Mouse (Mus musculus) midbrain, embryonic 14.5 days (tissue): ENCODE data around the gene H2-D1. TPM values are rescaled to one million over a fixed set of nuclear protein-coding genes. Genes with fewer than 3 reads are reported as not detected.

Experiments
- ATAC-seq: fragments of 200-750 bp; cut with Nextera tagmentation; 2 replicates; pipeline ENCODE4 v1.8.0; 2017; ENCODE audit warnings: moderate number of reproducible peaks, moderate library complexity; ENCODE audit not compliant: low FRiP score, low TSS enrichment
- DNase-seq: peaks from one replicate; pipeline ENCODE4 v3.0.0-alpha.2; 2015
- H3K27ac ChIP-seq: fragments of 300-500 bp; sonication (generic); replicated peaks from 2 replicates; pipeline ENCODE4 v1.5.1; 2014; ENCODE audit warnings: mild to moderate bottlenecking, low read depth, low read length, moderate library complexity
- H3K27me3 ChIP-seq: fragments of 300-500 bp; sonication (generic); 2 replicates; pipeline ENCODE4 v1.6.1; 2014; ENCODE audit warnings: low read length, control low read depth, mixed read lengths; ENCODE audit not compliant: control insufficient read depth, insufficient read depth
- H3K36me3 ChIP-seq: fragments of 300-500 bp; sonication (generic); 2 replicates; pipeline ENCODE4 v1.6.1; 2014; ENCODE audit warnings: low read length, control low read depth; ENCODE audit not compliant: control insufficient read depth, insufficient read depth
- H3K4me1 ChIP-seq: fragments of 300-500 bp; sonication (generic); 2 replicates; pipeline ENCODE4 v1.6.1; 2014; ENCODE audit warnings: mild to moderate bottlenecking, antibody characterized with exemption, low read length, control low read depth; ENCODE audit not compliant: control insufficient read depth, insufficient read depth
- H3K4me2 ChIP-seq: fragments of 300-500 bp; sonication (generic); 2 replicates; pipeline ENCODE4 v1.6.1; 2014; ENCODE audit warnings: mild to moderate bottlenecking, low read length, moderate library complexity
- H3K4me3 ChIP-seq: fragments of 300-500 bp; sonication (generic); replicated peaks from 2 replicates; pipeline ENCODE4 v1.5.1; 2014; ENCODE audit warnings: low read depth, low read length
- H3K9ac ChIP-seq: fragments of 300-500 bp; sonication (generic); replicated peaks from 2 replicates; pipeline ENCODE4 v1.6.1; 2014; ENCODE audit warnings: mild to moderate bottlenecking, low read length, moderate library complexity
- H3K9me3 ChIP-seq: fragments of 300-500 bp; sonication (generic); 2 replicates; pipeline ENCODE4 v1.6.1; 2016; ENCODE audit warnings: low read length, control low read depth, mixed read lengths; ENCODE audit not compliant: control insufficient read depth
- WGBS: fragments of 180-500 bp; shearing (Covaris S2); extraction: QIAGEN DNeasy Blood & Tissue Kit; methylation state at CpG from one replicate; pipeline ENCODE4 v1.1.7; 2014; 5-methylcytosine and 5-hydroxymethylcytosine counted together
- polyA plus RNA-seq: library from polyadenylated mRNA; unstranded; fragments of >200 nt; fragmentation: Nextera tagmentation; extraction: Ambion mirVana; gene quantifications from 2 replicates; pipeline ENCODE4 v1.2.1, GENCODE M21; 2014

Gene H2-D1
- polyA plus RNA-seq, 1 experiment from 2014 or later: 68.5 TPM

- ATAC-seq: no peak
- no peak for DNase-seq
- no peaks in the 10 kb centered on the region for H3K4me1 ChIP-seq
- peaks cover 66% of the 10 kb centered on the region for H3K36me3 ChIP-seq
- H3K27ac ChIP-seq: no peak overlapping the region
- no peaks in the 10 kb centered on the region for H3K27me3 ChIP-seq
- H3K9ac ChIP-seq: no peak overlapping the region
- 87% methylated on average over 18 of the region's 18 CpGs for WGBS
- no peaks in the 10 kb centered on the region for H3K9me3 ChIP-seq
- H3K4me2 ChIP-seq: no peak overlapping the region
- H3K4me3 ChIP-seq: no peak overlapping the region
Measured at GRCm38 (mm10) chr17:35252619-35253292, 9.8 kb upstream of the H2-D1 start.

DNA sequence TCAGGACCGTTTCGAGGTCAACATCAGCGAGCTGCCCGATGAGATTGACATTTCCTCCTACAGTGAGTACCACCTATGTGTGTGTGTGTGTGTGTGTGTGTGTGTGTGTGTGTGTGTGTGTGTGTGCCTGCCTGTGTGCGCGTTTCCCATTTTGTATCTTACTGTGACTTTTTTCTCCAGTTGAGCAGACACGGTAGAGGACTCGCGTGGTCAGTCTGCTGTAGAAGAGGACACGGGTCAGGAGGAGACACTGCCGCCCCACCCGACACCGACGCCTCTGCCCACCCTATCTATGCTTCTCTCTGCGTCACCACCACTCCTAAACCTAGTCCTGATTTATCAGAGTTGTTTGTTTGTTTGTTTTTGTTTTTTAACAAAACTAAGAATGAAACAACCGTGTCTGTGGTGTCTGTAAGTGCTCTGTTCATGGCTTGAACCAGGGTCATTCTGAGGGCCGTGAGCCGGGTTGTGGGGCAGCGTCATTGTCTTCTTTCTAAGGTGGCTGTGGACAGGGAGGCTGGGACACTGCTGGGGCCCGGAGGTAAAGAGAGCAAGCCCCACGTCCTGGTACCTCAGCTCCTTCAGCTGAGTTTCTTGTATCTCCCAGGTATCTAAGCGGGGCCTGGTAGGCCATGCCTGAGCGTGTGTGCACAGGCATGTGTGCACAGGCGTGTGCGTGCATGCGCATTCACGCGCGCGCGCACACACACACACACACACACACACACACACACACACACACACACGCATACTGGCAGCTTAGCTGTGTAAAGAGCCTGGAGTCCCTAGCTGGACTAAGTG, 9.0 kb upstream of the H2-D1 start:
- WGBS: 90% methylated on average over 32 of the region's 32 CpGs
- Histone ChIP-seq H3K4me2 (no peak overlapping the region), H3K9me3 (no peaks in the 10 kb centered on the region), H3K27ac (no peak overlapping the region), H3K4me1 (no peaks in the 10 kb centered on the region), H3K9ac (no peak overlapping the region), H3K4me3 (no peak overlapping the region), H3K27me3 (no peaks in the 10 kb centered on the region), H3K36me3 (peaks cover 58% of the 10 kb centered on the region)
- DNase-seq (no peak), ATAC-seq (no peak)

GRCm38 (mm10) chr17:35254241-35255098, 8.1 kb upstream of the H2-D1 start:
- peak; percentile 73 for DNase-seq
- Histone ChIP-seq H3K4me2 (no peak overlapping the region), H3K9me3 (no peaks in the 10 kb centered on the region), H3K4me3 (no peak overlapping the region), H3K4me1 (no peaks in the 10 kb centered on the region), H3K9ac (no peak overlapping the region), H3K36me3 (peaks cover 48% of the 10 kb centered on the region), H3K27ac (no peak overlapping the region), H3K27me3 (no peaks in the 10 kb centered on the region)
- 58% methylated on average over 11 of the region's 11 CpGs for WGBS
- ATAC-seq: peak; percentile 21; the same call in 1 of the 2 replicates

GRCm38 (mm10) chr17:35255301-35255700, 7.2 kb upstream of the H2-D1 start:
- Histone ChIP-seq H3K4me1 (no peaks in the 10 kb centered on the region), H3K36me3 (peaks cover 40% of the 10 kb centered on the region), H3K27ac (no peak overlapping the region), H3K4me3 (no peak overlapping the region), H3K9me3 (no peaks in the 10 kb centered on the region), H3K9ac (no peak overlapping the region), H3K4me2 (no peak overlapping the region), H3K27me3 (no peaks in the 10 kb centered on the region)
- 65% methylated on average over 3 of the region's 3 CpGs for WGBS
- ATAC-seq (no peak), DNase-seq (no peak)

DNA sequence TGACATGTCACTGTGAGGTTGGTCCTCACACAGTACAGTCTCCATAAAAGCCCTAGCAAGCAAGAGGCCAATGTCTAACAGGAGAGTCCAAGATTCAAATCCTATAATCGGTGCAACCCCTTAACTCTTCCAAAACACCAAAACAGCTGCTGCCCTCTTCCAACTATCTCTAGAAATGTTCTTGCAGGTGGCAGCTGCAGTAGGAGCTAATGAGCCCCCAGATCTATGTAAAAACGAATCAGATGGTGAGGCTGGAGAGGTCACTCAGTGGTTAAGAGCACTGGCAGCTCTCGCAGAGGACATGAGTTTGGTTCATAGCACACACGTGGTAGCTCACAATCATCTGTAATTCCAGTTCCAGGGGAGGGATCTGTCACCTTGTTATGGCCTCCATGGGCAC, 6.8 kb upstream of the H2-D1 start:
- Histone ChIP-seq H3K9ac (no peak overlapping the region), H3K27me3 (no peaks in the 10 kb centered on the region), H3K4me1 (no peaks in the 10 kb centered on the region), H3K9me3 (no peaks in the 10 kb centered on the region), H3K36me3 (peaks cover 36% of the 10 kb centered on the region), H3K4me2 (no peak overlapping the region), H3K27ac (no peak overlapping the region), H3K4me3 (no peak overlapping the region)
- DNase-seq (no peak), ATAC-seq (no peak)
- 68% methylated on average over 4 of the region's 4 CpGs for WGBS

GRCm38 (mm10) chr17:35257378-35257777, 5.2 kb upstream of the H2-D1 start:
- no peak overlapping the region for H3K4me3 ChIP-seq
- no peaks in the 10 kb centered on the region for H3K27me3 ChIP-seq
- peaks cover 19% of the 10 kb centered on the region for H3K36me3 ChIP-seq
- ATAC-seq (no peak), DNase-seq (no peak)
- H3K27ac ChIP-seq: no peak overlapping the region
- H3K4me1 ChIP-seq: no peaks in the 10 kb centered on the region
- no peak overlapping the region for H3K9ac ChIP-seq
- no peaks in the 10 kb centered on the region for H3K9me3 ChIP-seq
- H3K4me2 ChIP-seq: no peak overlapping the region
- 82% methylated on average over 1 of the region's 1 CpGs for WGBS

DNA sequence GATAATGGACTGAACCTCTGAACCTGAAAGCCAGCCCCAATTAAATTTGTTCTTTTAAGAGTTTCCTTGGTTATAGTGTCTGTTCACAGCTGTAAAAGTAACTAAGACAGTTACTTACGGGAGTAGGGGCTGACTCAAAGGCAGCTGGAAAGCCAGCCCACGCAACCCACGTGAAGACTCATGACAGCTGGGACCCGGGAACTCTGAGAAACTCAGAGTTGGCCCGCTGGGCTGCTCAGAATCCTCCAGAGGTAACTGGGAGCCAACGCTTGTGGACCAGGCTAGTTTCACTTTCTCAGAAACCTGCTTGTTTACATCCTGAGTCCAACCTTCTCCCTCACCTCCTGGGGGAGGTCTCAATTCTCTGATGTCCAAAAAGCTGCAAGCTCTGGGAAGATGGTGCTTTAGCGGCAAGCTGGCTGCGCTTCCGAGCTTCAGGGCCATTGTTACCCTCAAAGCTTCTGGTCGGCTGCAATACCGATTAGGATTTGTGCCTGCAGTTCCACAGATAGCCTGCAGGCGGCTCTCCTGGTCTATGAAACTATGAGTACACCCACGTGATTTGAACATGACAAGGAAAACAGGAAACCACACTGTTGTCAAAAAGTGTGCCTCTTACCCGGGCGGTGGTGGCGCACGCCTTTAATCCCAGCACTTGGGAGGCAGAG, 4.6 kb upstream of the H2-D1 start:
- Histone ChIP-seq H3K9me3 (no peaks in the 10 kb centered on the region), H3K4me3 (no peak overlapping the region), H3K9ac (no peak overlapping the region), H3K36me3 (peaks cover 13% of the 10 kb centered on the region), H3K4me1 (no peaks in the 10 kb centered on the region), H3K4me2 (peak overlapping the region; percentile 32), H3K27ac (no peak overlapping the region), H3K27me3 (no peaks in the 10 kb centered on the region)
- ATAC-seq: no peak
- peak; percentile 93 for DNase-seq
- WGBS: 13% methylated on average over 17 of the region's 17 CpGs
